Mouse (Mus musculus) Patski (cell line): ENCODE data around the gene Idh3g. TPM values are rescaled to one million over a fixed set of nuclear protein-coding genes. Genes with fewer than 3 reads are reported as not detected.

Experiments used
- ATAC-seq: fragments of 100-300 bp; one replicate; pipeline ENCODE4 v1.8.0; 2021
- CTCF ChIA-PET: fragments of 350-600 bp; sonication (Branson Sonifier 250); formaldehyde crosslinking; loops from one replicate; lab custom pipeline; 2022; ENCODE audit warnings: inconsistent platforms; lab: Charles Lee
- POLR2A ChIA-PET: fragments of 350-600 bp; sonication (Branson Sonifier 250); formaldehyde crosslinking; loops from one replicate; lab custom pipeline; 2022; ENCODE audit warnings: antibody characterized with exemption, inconsistent platforms; lab: Charles Lee
- DNase-seq: peaks from one replicate; pipeline ENCODE4 v3.0.0-alpha.2; 2011; ENCODE audit warnings: low read depth, low spot score
- H3K27me3 ChIP-seq: fragments of 371-371 bp; one replicate; pipeline ENCODE4 v1.5.1; 2021
- CTCF ChIP-seq: fragments of 100-300 bp; IDR thresholded peaks from one replicate; pipeline ENCODE4 v1.5.1; 2021
- in situ Hi-C: fragments of 300-500 bp; cut with MboI; formaldehyde crosslinking; loops from 3 replicates; pipeline ENCODE4 v1.11.1; 2018; ENCODE audit warnings: low pct_unique_long_range_greater_than_20kb, mixed read lengths
- polyA plus RNA-seq: library from polyadenylated mRNA; unstranded; gene quantifications from one replicate; pipeline ENCODE4 v1.2.3, GENCODE M21; 2021

Gene Idh3g
- polyA plus RNA-seq, 1 experiment from 2014 or later = 275 TPM

GRCm38 (mm10) chrX:73793505-73793904, 6.8 kb upstream of the Idh3g start:
- no peak for TF ChIP-seq CTCF
- no peak for ATAC-seq
- no peaks in the 10 kb centered on the region for H3K27me3 ChIP-seq
- DNase-seq = no peak
- in situ Hi-C loops = loop anchor here (5.0 kb wide), 1 partner anchor 104 kb away; the partner anchor contains the start of gene L1cam
- ChIA-PET CTCF (interaction anchor here (1.9 kb wide), 1 partner anchor 28 kb away, joined by 5 read pairs; no protein-coding TSS in a partner anchor), POLR2A (interaction anchor here (1.2 kb wide), 1 partner anchor 32 kb away, joined by 3 read pairs; no protein-coding TSS in a partner anchor)

- in situ Hi-C loops = loop anchor here (5.0 kb wide), 1 partner anchor 104 kb away; the partner anchor contains the start of gene L1cam
- DNase-seq = no peak
- no peaks in the 10 kb centered on the region for H3K27me3 ChIP-seq
- POLR2A ChIA-PET = interaction anchor here (1.2 kb wide), 1 partner anchor 33 kb away, joined by 3 read pairs; no protein-coding TSS in a partner anchor
- no peak for ATAC-seq
- CTCF ChIA-PET = interaction anchor here (1.9 kb wide), 1 partner anchor 28 kb away, joined by 5 read pairs; no protein-coding TSS in a partner anchor
- TF ChIP-seq CTCF = no peak
These were observed 6.3 kb upstream of the Idh3g start for GRCm38 (mm10) chrX:73793039-73793438.

GRCm38 (mm10) chrX:73788501-73788900, 1.8 kb upstream of the Idh3g start:
- no peak for TF ChIP-seq CTCF
- CTCF ChIA-PET = no interaction called here
- no peaks in the 10 kb centered on the region for H3K27me3 ChIP-seq
- in situ Hi-C loops = no loop called here
- no peak for DNase-seq
- POLR2A ChIA-PET = no interaction called here
- no peak for ATAC-seq

- no peak for DNase-seq
- no peaks in the 10 kb centered on the region for H3K27me3 ChIP-seq
- ChIA-PET POLR2A (interaction anchor here (1.0 kb wide), 1 partner anchor 13 kb away, joined by 4 read pairs; the partner anchor contains the start of gene Srpk3), CTCF (no interaction called here)
- ATAC-seq = peak; percentile 0
- TF ChIP-seq CTCF = no peak
- in situ Hi-C loops = no loop called here
These were observed 495 bp upstream of the Idh3g start for GRCm38 (mm10) chrX:73787225-73787558.

GRCm38 (mm10) chrX:73785666-73786065, 1.0 kb downstream of the Idh3g start:
- DNase-seq = no peak
- POLR2A ChIA-PET = interaction anchor here (1.2 kb wide), 1 partner anchor 49 kb away, joined by 3 read pairs; no protein-coding TSS in a partner anchor
- in situ Hi-C loops = no loop called here

GRCm38 (mm10) chrX:73782227-73782626, 4.5 kb downstream of the Idh3g start:
- ATAC-seq (no peak), DNase-seq (no peak)
- TF ChIP-seq CTCF = no peak
- in situ Hi-C loops = no loop called here
- POLR2A ChIA-PET = no interaction called here
- CTCF ChIA-PET = no interaction called here
- H3K27me3 ChIP-seq = no peaks in the 10 kb centered on the region

More at GRCm38 (mm10) chrX:73785666-73786065, 1.0 kb downstream of the Idh3g start:
- H3K27me3 ChIP-seq = no peaks in the 10 kb centered on the region
- no peak for ATAC-seq
- TF ChIP-seq CTCF = no peak
- CTCF ChIA-PET = no interaction called here

GRCm38 (mm10) chrX:73774802-73775483, 11.8 kb downstream of the Idh3g start:
- H3K27me3 ChIP-seq = no peaks in the 10 kb centered on the region
- TF ChIP-seq CTCF = no peak
- DNase-seq = no peak
- no peak for ATAC-seq
- POLR2A ChIA-PET = interaction anchor here (1.4 kb wide), 1 partner anchor 12 kb away, joined by 4 read pairs; no protein-coding TSS in a partner anchor
- in situ Hi-C loops = no loop called here
- CTCF ChIA-PET = no interaction called here

- no peak for DNase-seq
- no peak for TF ChIP-seq CTCF
- no peaks in the 10 kb centered on the region for H3K27me3 ChIP-seq
- ChIA-PET POLR2A (interaction anchor here (1.4 kb wide), 1 partner anchor 13 kb away, joined by 4 read pairs; no protein-coding TSS in a partner anchor), CTCF (no interaction called here)
- peak; percentile 72 for ATAC-seq
- in situ Hi-C loops = no loop called here
These were observed 12.4 kb downstream of the Idh3g start, which contains the start of gene Srpk3 for GRCm38 (mm10) chrX:73774168-73774760. Srpk3 (plus strand) TSS chrX:73774405.

GRCm38 (mm10) chrX:73767267-73767666, 19.4 kb downstream of the Idh3g start:
- no peak for ATAC-seq
- DNase-seq = no peak
- in situ Hi-C loops = no loop called here
- peaks cover 3% of the 10 kb centered on the region for H3K27me3 ChIP-seq
- ChIA-PET CTCF (no interaction called here), POLR2A (no interaction called here)
- TF ChIP-seq CTCF = no peak

GRCm38 (mm10) chrX:73765311-73765710, 21.4 kb downstream of the Idh3g start:
- in situ Hi-C loops = no loop called here
- TF ChIP-seq CTCF = no peak
- ChIA-PET POLR2A (no interaction called here), CTCF (no interaction called here)
- DNase-seq (no peak), ATAC-seq (no peak)
- peaks cover 3% of the 10 kb centered on the region for H3K27me3 ChIP-seq
